Mouse (Mus musculus) midbrain, embryonic 13.5 days (tissue): ENCODE measurements at regions not wholly inside any gene's neighbourhood (a gene's known extent, or its start where the extent isn't known, plus 50 kb on each side); places are given as distances from the start of the nearest gene placed in this dataset.
A peak's percentile ranks its signal among the peaks of the same experiment; 100 is the strongest.

Source experiments
- ATAC-seq: fragments of 200-750 bp; cut with Nextera tagmentation; 2 replicates; pipeline ENCODE4 v1.8.0; 2017; ENCODE audit warnings: mild to moderate bottlenecking, moderate TSS enrichment, moderate library complexity
- H3K27ac ChIP-seq: fragments of 300-500 bp; sonication (generic); 2 replicates; pipeline ENCODE4 v1.5.1; 2015; ENCODE audit warnings: inconsistent platforms, mild to moderate bottlenecking, moderate library complexity
- H3K27me3 ChIP-seq: fragments of 300-500 bp; sonication (generic); 2 replicates; pipeline ENCODE4 v1.6.1; 2015; ENCODE audit warnings: mild to moderate bottlenecking, inconsistent platforms
- H3K36me3 ChIP-seq: fragments of 300-500 bp; sonication (generic); 2 replicates; pipeline ENCODE4 v1.6.1; 2015; ENCODE audit warnings: mild to moderate bottlenecking, inconsistent platforms
- H3K4me1 ChIP-seq: fragments of 300-500 bp; sonication (generic); replicated peaks from 2 replicates; pipeline ENCODE4 v1.6.1; 2015; ENCODE audit warnings: inconsistent platforms
- H3K4me2 ChIP-seq: fragments of 300-500 bp; sonication (generic); replicated peaks from 2 replicates; pipeline ENCODE4 v1.6.1; 2015; ENCODE audit warnings: moderate library complexity, mild to moderate bottlenecking, inconsistent platforms
- H3K4me3 ChIP-seq: fragments of 300-500 bp; sonication (generic); replicated peaks from 2 replicates; pipeline ENCODE4 v1.5.1; 2015; ENCODE audit warnings: mild to moderate bottlenecking, inconsistent platforms
- H3K9ac ChIP-seq: fragments of 300-500 bp; sonication (generic); replicated peaks from 2 replicates; pipeline ENCODE4 v1.6.1; 2015; ENCODE audit warnings: mild to moderate bottlenecking, inconsistent platforms
- H3K9me3 ChIP-seq: fragments of 300-500 bp; sonication (generic); 2 replicates; pipeline ENCODE4 v1.6.1; 2016; ENCODE audit warnings: mild to moderate bottlenecking, inconsistent platforms
- WGBS: fragments of 180-500 bp; shearing (Covaris S2); methylation state at CpG from one replicate; pipeline ENCODE4 v1.1.7; 2015; 5-methylcytosine and 5-hydroxymethylcytosine counted together

GRCm38 (mm10) chr13:102487416-102488097, 205.8 kb upstream of the Cd180 start:
- Histone ChIP-seq H3K36me3 (no peaks in the 10 kb centered on the region), H3K9me3 (no peaks in the 10 kb centered on the region), H3K27ac (0 out of 2 replicates have a peak overlapping the region, but pooled peaks have one; percentile 19), H3K4me1 (0 out of 2 replicates have a peak, but pooled peaks cover 4% of the 10 kb centered on the region), H3K9ac (no peak overlapping the region), H3K4me2 (no peak overlapping the region), H3K27me3 (no peaks in the 10 kb centered on the region), H3K4me3 (no peak overlapping the region)
- peak; percentile 85 for ATAC-seq
- WGBS = 28% methylated on average over 4 of the region's 4 CpGs

- WGBS = 89% methylated on average over 4 of the region's 4 CpGs
- no peak for ATAC-seq
- Histone ChIP-seq H3K27me3 (no peaks in the 10 kb centered on the region), H3K27ac (no peak overlapping the region), H3K9me3 (no peaks in the 10 kb centered on the region), H3K4me2 (no peak overlapping the region), H3K36me3 (no peaks in the 10 kb centered on the region), H3K4me1 (0 out of 2 replicates have a peak, but pooled peaks cover 4% of the 10 kb centered on the region), H3K9ac (no peak overlapping the region), H3K4me3 (no peak overlapping the region)
Observed at GRCm38 (mm10) chr13:102491370-102491769, 202.0 kb upstream of the Cd180 start.

- ATAC-seq = peak; percentile 93
- 14% methylated on average over 10 of the region's 10 CpGs for WGBS
- Histone ChIP-seq H3K9me3 (no peaks in the 10 kb centered on the region), H3K4me1 (peaks cover 7% of the 10 kb centered on the region), H3K9ac (no peak overlapping the region; the same call in 1 of the 2 replicates), H3K36me3 (no peaks in the 10 kb centered on the region), H3K4me3 (no peak overlapping the region), H3K27ac (peak overlapping the region; percentile 74), H3K27me3 (peaks cover 7% of the 10 kb centered on the region; the same call in 1 of the 2 replicates), H3K4me2 (no peak overlapping the region)
Observed at GRCm38 (mm10) chr13:102504157-102504947, 189.0 kb upstream of the Cd180 start.

- Histone ChIP-seq H3K4me3 (no peak overlapping the region), H3K4me1 (peaks cover 7% of the 10 kb centered on the region), H3K27me3 (peaks cover 7% of the 10 kb centered on the region; the same call in 1 of the 2 replicates), H3K9me3 (no peaks in the 10 kb centered on the region), H3K36me3 (no peaks in the 10 kb centered on the region), H3K9ac (no peak overlapping the region), H3K27ac (no peak overlapping the region), H3K4me2 (no peak overlapping the region)
- WGBS = 83% methylated on average over 1 of the region's 1 CpGs
- ATAC-seq = no peak
Observed at GRCm38 (mm10) chr13:102507226-102507625, 186.1 kb upstream of the Cd180 start.

GRCm38 (mm10) chr13:102507916-102508315, 185.4 kb upstream of the Cd180 start:
- Histone ChIP-seq H3K27me3 (peaks cover 7% of the 10 kb centered on the region; the same call in 1 of the 2 replicates), H3K4me1 (peaks cover 7% of the 10 kb centered on the region), H3K4me3 (no peak overlapping the region), H3K27ac (no peak overlapping the region), H3K36me3 (no peaks in the 10 kb centered on the region), H3K9ac (no peak overlapping the region), H3K4me2 (no peak overlapping the region), H3K9me3 (no peaks in the 10 kb centered on the region)
- ATAC-seq = no peak

- Histone ChIP-seq H3K9me3 (no peaks in the 10 kb centered on the region), H3K27me3 (peaks cover 7% of the 10 kb centered on the region; the same call in 1 of the 2 replicates), H3K27ac (no peak overlapping the region), H3K4me3 (no peak overlapping the region), H3K36me3 (no peaks in the 10 kb centered on the region), H3K9ac (no peak overlapping the region), H3K4me2 (no peak overlapping the region), H3K4me1 (no peaks in the 10 kb centered on the region)
- 88% methylated on average over 1 of the region's 1 CpGs for WGBS
- ATAC-seq = no peak
Observed at GRCm38 (mm10) chr13:102510733-102511279, 182.6 kb upstream of the Cd180 start.

GRCm38 (mm10) chr13:102518169-102518882, 175.0 kb upstream of the Cd180 start:
- Histone ChIP-seq H3K36me3 (no peaks in the 10 kb centered on the region), H3K4me3 (no peak overlapping the region), H3K9me3 (no peaks in the 10 kb centered on the region), H3K9ac (no peak overlapping the region), H3K4me2 (no peak overlapping the region), H3K27me3 (no peaks in the 10 kb centered on the region), H3K4me1 (no peaks in the 10 kb centered on the region), H3K27ac (no peak overlapping the region)
- ATAC-seq = no peak
- 89% methylated on average over 5 of the region's 5 CpGs for WGBS

- Histone ChIP-seq H3K27me3 (no peaks in the 10 kb centered on the region), H3K9me3 (no peaks in the 10 kb centered on the region), H3K4me3 (no peak overlapping the region), H3K9ac (no peak overlapping the region), H3K4me2 (no peak overlapping the region), H3K36me3 (no peaks in the 10 kb centered on the region), H3K4me1 (no peaks in the 10 kb centered on the region), H3K27ac (no peak overlapping the region)
- no peak for ATAC-seq
- WGBS = 41% methylated on average over 1 of the region's 1 CpGs
Observed at GRCm38 (mm10) chr13:102521427-102521826, 171.9 kb upstream of the Cd180 start.

- no peak overlapping the region for H3K9ac ChIP-seq
- H3K27me3 ChIP-seq = no peaks in the 10 kb centered on the region
- no peak overlapping the region for H3K4me3 ChIP-seq
- no peaks in the 10 kb centered on the region for H3K4me1 ChIP-seq
- no peak overlapping the region for H3K4me2 ChIP-seq
- no peak overlapping the region for H3K27ac ChIP-seq
- 91% methylated on average over 1 of the region's 1 CpGs for WGBS
- H3K9me3 ChIP-seq = no peaks in the 10 kb centered on the region
- no peaks in the 10 kb centered on the region for H3K36me3 ChIP-seq
- ATAC-seq = no peak
Observed at GRCm38 (mm10) chr13:102522080-102522479, 171.3 kb upstream of the Cd180 start.

GRCm38 (mm10) chr13:102526621-102527140, 166.7 kb upstream of the Cd180 start:
- Histone ChIP-seq H3K4me2 (no peak overlapping the region), H3K4me1 (no peaks in the 10 kb centered on the region), H3K9me3 (no peaks in the 10 kb centered on the region), H3K9ac (no peak overlapping the region), H3K36me3 (no peaks in the 10 kb centered on the region), H3K4me3 (no peak overlapping the region), H3K27me3 (no peaks in the 10 kb centered on the region), H3K27ac (no peak overlapping the region)
- no peak for ATAC-seq
- 81% methylated on average over 11 of the region's 11 CpGs for WGBS

- 13% methylated on average over 4 of the region's 4 CpGs for WGBS
- H3K36me3 ChIP-seq = no peaks in the 10 kb centered on the region
- H3K4me3 ChIP-seq = no peak overlapping the region
- H3K27ac ChIP-seq = no peak overlapping the region
- H3K9ac ChIP-seq = no peak overlapping the region
- H3K4me2 ChIP-seq = no peak overlapping the region
- ATAC-seq = peak; percentile 88
- no peaks in the 10 kb centered on the region for H3K27me3 ChIP-seq
- peaks cover 13% of the 10 kb centered on the region for H3K4me1 ChIP-seq
- no peaks in the 10 kb centered on the region for H3K9me3 ChIP-seq
Observed at GRCm38 (mm10) chr13:102533784-102534183, 159.6 kb upstream of the Cd180 start.
